Mouse (Mus musculus) neural tube, embryonic 11.5 days (tissue): ENCODE data around the gene Tyk2. TPM values are rescaled to one million over a fixed set of nuclear protein-coding genes. Genes with fewer than 3 reads are reported as not detected.

Source experiments
- ATAC-seq: fragments of 200-750 bp; cut with Nextera tagmentation; 2 replicates; pipeline ENCODE4 v1.8.0; 2017; ENCODE audit warnings: moderate number of reproducible peaks, mild to moderate bottlenecking, moderate TSS enrichment, moderate library complexity; ENCODE audit not compliant: insufficient read depth, low FRiP score, low TSS enrichment
- DNase-seq: peaks from one replicate; pipeline ENCODE4 v3.0.0-alpha.2; 2015; ENCODE audit warnings: low spot score
- H3K27ac ChIP-seq: fragments of 300-500 bp; sonication (generic); 2 replicates; pipeline ENCODE4 v1.5.1; 2014; ENCODE audit warnings: low read depth, mild to moderate bottlenecking, low read length
- H3K27me3 ChIP-seq: fragments of 300-500 bp; sonication (generic); 2 replicates; pipeline ENCODE4 v1.6.1; 2014; ENCODE audit warnings: mild to moderate bottlenecking, low read length, mixed read lengths; ENCODE audit not compliant: control insufficient read depth, insufficient read depth
- H3K36me3 ChIP-seq: fragments of 300-500 bp; sonication (generic); 2 replicates; pipeline ENCODE4 v1.6.1; 2014; ENCODE audit warnings: mild to moderate bottlenecking, low read length, moderate library complexity, mixed read lengths; ENCODE audit not compliant: control insufficient read depth, insufficient read depth
- H3K4me1 ChIP-seq: fragments of 300-500 bp; sonication (generic); 2 replicates; pipeline ENCODE4 v1.6.1; 2014; ENCODE audit warnings: low read length, mixed read lengths; ENCODE audit not compliant: control insufficient read depth, insufficient read depth
- H3K4me2 ChIP-seq: fragments of 300-500 bp; sonication (generic); 2 replicates; pipeline ENCODE4 v1.6.1; 2014; ENCODE audit warnings: low read depth, mild to moderate bottlenecking, moderate library complexity
- H3K4me3 ChIP-seq: fragments of 300-500 bp; sonication (generic); 2 replicates; pipeline ENCODE4 v1.5.1; 2014; ENCODE audit warnings: low read depth, low read length
- H3K9ac ChIP-seq: fragments of 300-500 bp; sonication (generic); 2 replicates; pipeline ENCODE4 v1.6.1; 2014; ENCODE audit warnings: mild to moderate bottlenecking, low read length
- H3K9me3 ChIP-seq: fragments of 300-500 bp; sonication (generic); 2 replicates; pipeline ENCODE4 v1.6.1; 2016; ENCODE audit warnings: low read length; ENCODE audit not compliant: control insufficient read depth
- WGBS: fragments of 180-500 bp; shearing (Covaris S2); extraction: QIAGEN DNeasy Blood & Tissue Kit; methylation state at CpG from one replicate; pipeline ENCODE4 v1.1.7; 2014; 5-methylcytosine and 5-hydroxymethylcytosine counted together
- polyA plus RNA-seq: library from polyadenylated mRNA; unstranded; fragments of >200 nt; fragmentation: Nextera tagmentation; extraction: Ambion mirVana; gene quantifications from 2 replicates; pipeline ENCODE4 v1.2.1, GENCODE M21; 2014

Tyk2 gene
- polyA plus RNA-seq, 1 experiment from 2014 or later: 8.6 TPM

- Histone ChIP-seq H3K9me3 (no peaks in the 10 kb centered on the region), H3K4me1 (peaks cover 13% of the 10 kb centered on the region), H3K9ac (no peak overlapping the region), H3K27me3 (peaks cover 52% of the 10 kb centered on the region), H3K4me3 (peak overlapping the region; percentile 35; the same call in 1 of the 2 replicates), H3K27ac (no peak overlapping the region), H3K4me2 (no peak overlapping the region), H3K36me3 (no peaks in the 10 kb centered on the region)
- 34% methylated on average over 3 of the region's 3 CpGs for WGBS
- ATAC-seq (no peak), DNase-seq (no peak)
Observed at GRCm38 (mm10) chr9:21166516-21166915, 35.5 kb upstream of the Tyk2 start.

GRCm38 (mm10) chr9:21165952-21166451, 35.0 kb upstream of the Tyk2 start:
- Histone ChIP-seq H3K27ac (no peak overlapping the region), H3K36me3 (no peaks in the 10 kb centered on the region), H3K9ac (0 out of 2 replicates have a peak overlapping the region, but pooled peaks have one; percentile 4), H3K4me3 (peak overlapping the region; percentile 35), H3K4me1 (peaks cover 14% of the 10 kb centered on the region), H3K4me2 (peak overlapping the region; percentile 58), H3K9me3 (no peaks in the 10 kb centered on the region), H3K27me3 (peaks cover 54% of the 10 kb centered on the region)
- no peak for ATAC-seq
- WGBS: under 1% methylated on average over 46 of the region's 47 CpGs
- peak; percentile 37 for DNase-seq

- Histone ChIP-seq H3K4me3 (peak within 1 kb of the TSS; percentile 35), H3K9me3 (no peaks in the 10 kb centered on the region), H3K4me2 (peak within 1 kb of the TSS; percentile 58), H3K9ac (0 out of 2 replicates have a peak within 1 kb of the TSS, but pooled peaks have one; percentile 4), H3K27me3 (peaks cover 54% of the 10 kb centered on the region), H3K36me3 (no peaks in the 10 kb centered on the region), H3K27ac (no peak within 1 kb of the TSS), H3K4me1 (peaks cover 14% of the 10 kb centered on the region)
- DNase-seq (peak; percentile 52), ATAC-seq (no peak)
- under 1% methylated on average over 78 of the region's 86 CpGs for WGBS
Observed at GRCm38 (mm10) chr9:21165041-21165951, 34.3 kb upstream of the Tyk2 start, which contains the start of gene Pde4a. Gene Pde4a (plus strand): TSS chr9:21165714.

GRCm38 (mm10) chr9:21164072-21164471, 33.0 kb upstream of the Tyk2 start:
- 3% methylated on average over 26 of the region's 26 CpGs for WGBS
- 0 out of 2 replicates have a peak overlapping the region, but pooled peaks have one; percentile 10 for H3K4me3 ChIP-seq
- H3K4me1 ChIP-seq: peaks cover 14% of the 10 kb centered on the region
- no peak overlapping the region for H3K27ac ChIP-seq
- no peaks in the 10 kb centered on the region for H3K9me3 ChIP-seq
- peaks cover 54% of the 10 kb centered on the region for H3K27me3 ChIP-seq
- H3K9ac ChIP-seq: no peak overlapping the region
- DNase-seq (no peak), ATAC-seq (no peak)
- no peaks in the 10 kb centered on the region for H3K36me3 ChIP-seq
- no peak overlapping the region; the same call in 1 of the 2 replicates for H3K4me2 ChIP-seq

GRCm38 (mm10) chr9:21163086-21164050, 32.3 kb upstream of the Tyk2 start:
- no peak overlapping the region for H3K9ac ChIP-seq
- WGBS: 35% methylated on average over 11 of the region's 11 CpGs
- no peak overlapping the region for H3K4me2 ChIP-seq
- ATAC-seq (no peak), DNase-seq (no peak)
- H3K36me3 ChIP-seq: no peaks in the 10 kb centered on the region
- H3K27ac ChIP-seq: no peak overlapping the region
- no peak overlapping the region for H3K4me3 ChIP-seq
- H3K9me3 ChIP-seq: no peaks in the 10 kb centered on the region
- peaks cover 54% of the 10 kb centered on the region for H3K27me3 ChIP-seq
- peaks cover 10% of the 10 kb centered on the region for H3K4me1 ChIP-seq

- peaks cover 46% of the 10 kb centered on the region for H3K27me3 ChIP-seq
- H3K9ac ChIP-seq: peak overlapping the region; percentile 67
- no peaks in the 10 kb centered on the region for H3K9me3 ChIP-seq
- ATAC-seq (peak; percentile 67), DNase-seq (peak; percentile 88)
- H3K36me3 ChIP-seq: no peaks in the 10 kb centered on the region
- H3K27ac ChIP-seq: no peak overlapping the region
- H3K4me1 ChIP-seq: peaks cover 9% of the 10 kb centered on the region
- H3K4me3 ChIP-seq: peak overlapping the region; percentile 45
- H3K4me2 ChIP-seq: peak overlapping the region; percentile 70
- under 1% methylated on average over 52 of the region's 52 CpGs for WGBS
Observed at GRCm38 (mm10) chr9:21161209-21161909, 30.3 kb upstream of the Tyk2 start.

- 87% methylated on average over 3 of the region's 3 CpGs for WGBS
- Histone ChIP-seq H3K36me3 (no peaks in the 10 kb centered on the region), H3K27ac (no peak overlapping the region), H3K9ac (no peak overlapping the region), H3K4me3 (no peak overlapping the region), H3K9me3 (no peaks in the 10 kb centered on the region), H3K4me1 (no peaks in the 10 kb centered on the region), H3K4me2 (no peak overlapping the region), H3K27me3 (no peaks in the 10 kb centered on the region)
- ATAC-seq (no peak), DNase-seq (no peak)
Observed at GRCm38 (mm10) chr9:21154787-21155186, 23.7 kb upstream of the Tyk2 start.

- no peaks in the 10 kb centered on the region for H3K27me3 ChIP-seq
- DNase-seq (peak; percentile 48), ATAC-seq (no peak)
- H3K4me1 ChIP-seq: peaks cover 4% of the 10 kb centered on the region
- WGBS: 14% methylated on average over 5 of the region's 5 CpGs
- no peak overlapping the region; the same call in 1 of the 2 replicates for H3K9ac ChIP-seq
- H3K9me3 ChIP-seq: no peaks in the 10 kb centered on the region
- H3K36me3 ChIP-seq: no peaks in the 10 kb centered on the region
- H3K4me3 ChIP-seq: peak overlapping the region; percentile 0; the same call in 1 of the 2 replicates
- H3K27ac ChIP-seq: no peak overlapping the region
- peak overlapping the region; percentile 47 for H3K4me2 ChIP-seq
Observed at GRCm38 (mm10) chr9:21153833-21154232, 22.8 kb upstream of the Tyk2 start.
